Mouse (Mus musculus): ENCODE data around the gene Tescl.

Tescl gene

GRCm38 (mm10) chr7:24333304-24333986 lies at the start of gene Tescl:
Tescl (minus strand) TSS chr7:24333936.
- peak; percentile 5 for DNase-seq

- DNase-seq, result no peak
Observed at GRCm38 (mm10) chr7:24382730-24383372, 49.1 kb upstream of the Tescl start.

- DNase-seq, result no peak
Observed at GRCm38 (mm10) chr7:24380370-24380769, 46.6 kb upstream of the Tescl start.

- no peak for DNase-seq
Observed at GRCm38 (mm10) chr7:24379934-24380333, 46.2 kb upstream of the Tescl start.

- no peak for DNase-seq
Observed at GRCm38 (mm10) chr7:24378049-24378701, 44.4 kb upstream of the Tescl start.

- peak; percentile 63 for DNase-seq
Observed at GRCm38 (mm10) chr7:24377091-24377865, 43.5 kb upstream of the Tescl start.

GRCm38 (mm10) chr7:24376456-24376855 lies 42.7 kb upstream of the Tescl start:
- no peak for DNase-seq

- peak; percentile 76 for DNase-seq
Observed at GRCm38 (mm10) chr7:24373538-24374379, 40.0 kb upstream of the Tescl start.

- no peak for DNase-seq
Observed at GRCm38 (mm10) chr7:24372786-24373185, 39.0 kb upstream of the Tescl start.

- peak; percentile 77 for DNase-seq
Observed at GRCm38 (mm10) chr7:24372300-24372699, 38.6 kb upstream of the Tescl start.

- no peak for DNase-seq
Observed at GRCm38 (mm10) chr7:24371809-24372145, 38.0 kb upstream of the Tescl start.

- no peak for DNase-seq
Observed at GRCm38 (mm10) chr7:24371012-24371808, 37.5 kb upstream of the Tescl start.

GRCm38 (mm10) chr7:24369731-24370541 lies 36.2 kb upstream of the Tescl start, which contains the start of gene Kcnn4:
Kcnn4 (plus strand) TSS chr7:24370263.
- no peak for DNase-seq

- DNase-seq, result no peak
Observed at GRCm38 (mm10) chr7:24368946-24369345, 35.2 kb upstream of the Tescl start.

GRCm38 (mm10) chr7:24368226-24368625 lies 34.5 kb upstream of the Tescl start:
- no peak for DNase-seq

GRCm38 (mm10) chr7:24366716-24367632 lies 33.2 kb upstream of the Tescl start:
- no peak for DNase-seq

- DNase-seq, result no peak
Observed at GRCm38 (mm10) chr7:24365258-24366014, 31.7 kb upstream of the Tescl start.

- DNase-seq, result peak; percentile 85
Observed at GRCm38 (mm10) chr7:24364827-24365226, 31.1 kb upstream of the Tescl start.

- DNase-seq, result peak; percentile 33
Observed at GRCm38 (mm10) chr7:24363228-24363627, 29.5 kb upstream of the Tescl start.
